Mouse (Mus musculus): Measurements from ENCODE around the gene Sult2b1. TPM values are rescaled to one million over a fixed set of nuclear protein-coding genes. Genes with fewer than 3 reads are reported as not detected.

Gene Sult2b1
- total RNA-seq, 2 experiments from 2014 or later, result 9.7 to 11.5 TPM

DNA sequence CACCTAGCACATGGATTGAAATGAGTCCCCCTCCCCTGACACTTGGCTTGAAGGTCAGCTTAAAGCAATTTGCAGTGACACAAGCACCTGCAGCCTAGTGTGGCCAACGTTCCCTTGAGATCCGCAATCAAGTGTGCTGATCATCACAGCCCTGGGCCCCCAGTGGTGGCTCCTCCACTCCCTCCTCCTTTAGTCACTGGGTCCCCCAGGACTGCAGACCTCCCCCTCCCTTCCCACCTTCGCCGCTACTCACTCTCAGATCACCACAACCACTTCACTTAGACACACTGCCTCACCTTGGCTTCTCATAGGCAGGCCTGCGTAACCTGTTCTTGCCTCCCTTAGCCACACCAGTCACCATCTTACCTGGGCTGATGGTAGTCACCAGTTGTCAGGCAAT is 21.5 kb upstream of the Sult2b1 start:
- DNase-seq (ENCODE audit: extremely low spot score in 1 of 2, low spot score in 2 of 2), result no peak
- intact Hi-C loops (cut with DNase I), result no loop called here

- DNase-seq (ENCODE audit: extremely low spot score in 1 of 2, low spot score in 2 of 2), result no peak
- intact Hi-C loops (cut with DNase I), result no loop called here
Measured at GRCm38 (mm10) chr7:45802551-45802950, 18.1 kb upstream of the Sult2b1 start.

GRCm38 (mm10) chr7:45801348-45801747 is 16.9 kb upstream of the Sult2b1 start:
- intact Hi-C loops (cut with DNase I), result loop anchor here (2.0 kb wide), 1 partner anchor 63 kb away; no protein-coding TSS in a partner anchor
- DNase-seq (ENCODE audit: extremely low spot score in 1 of 2, low spot score in 2 of 2), result peak; percentile 91 to 93

- intact Hi-C loops (cut with DNase I), result loop anchor here (2.0 kb wide), 1 partner anchor 62 kb away; no protein-coding TSS in a partner anchor
- DNase-seq (ENCODE audit: extremely low spot score in 1 of 2, low spot score in 2 of 2), result no peak
Measured at GRCm38 (mm10) chr7:45800546-45801204, 16.2 kb upstream of the Sult2b1 start.

- intact Hi-C loops (cut with DNase I), result loop anchor here (2.0 kb wide), 1 partner anchor 61 kb away; no protein-coding TSS in a partner anchor
- DNase-seq (ENCODE audit: extremely low spot score in 1 of 2, low spot score in 2 of 2), result no peak
Measured at GRCm38 (mm10) chr7:45800001-45800400, 15.5 kb upstream of the Sult2b1 start.

DNA sequence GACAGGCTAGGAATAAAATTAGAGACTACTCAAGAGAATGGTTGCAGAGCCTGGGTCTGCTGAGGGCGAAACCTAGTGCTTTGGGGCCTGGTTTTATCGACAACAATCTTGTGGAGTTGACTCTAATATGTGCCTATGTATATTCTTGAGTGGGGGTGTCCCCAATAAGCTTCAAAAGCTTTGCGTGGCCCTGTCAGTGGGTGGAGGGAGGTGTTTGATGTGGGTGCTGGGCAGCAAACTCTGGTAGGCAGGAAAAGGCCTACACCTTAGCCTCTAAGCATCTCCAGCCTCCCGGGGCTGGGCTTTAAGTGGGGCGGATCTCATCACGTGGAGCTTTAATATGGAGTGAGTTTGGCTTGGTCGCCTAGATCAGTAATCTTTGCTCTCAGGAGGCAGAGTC is 14.5 kb upstream of the Sult2b1 start:
- intact Hi-C loops (cut with DNase I), result no loop called here
- DNase-seq (ENCODE audit: extremely low spot score in 1 of 2, low spot score in 2 of 2), result no peak

DNA sequence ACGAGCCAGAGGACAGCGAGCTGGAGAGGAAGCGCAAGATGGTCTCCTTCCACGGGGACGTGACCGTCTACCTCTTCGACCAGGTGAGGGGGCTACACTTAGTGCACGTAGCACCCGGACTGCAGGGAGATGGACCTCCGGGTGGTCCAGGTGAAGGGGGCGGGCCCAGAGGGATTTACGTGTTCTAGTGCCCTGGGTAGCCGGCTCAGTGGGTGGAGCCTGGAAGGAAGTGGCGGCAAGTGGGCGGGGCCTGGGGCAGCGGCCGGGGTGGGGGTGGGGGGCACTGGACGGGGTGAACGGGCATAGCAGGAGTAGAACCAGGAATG is 14.0 kb upstream of the Sult2b1 start:
- intact Hi-C loops (cut with DNase I), result no loop called here

GRCm38 (mm10) chr7:45797661-45798510 is 13.4 kb upstream of the Sult2b1 start:
- peak in 1 of 2 experiments; percentile 42 for DNase-seq (ENCODE audit: extremely low spot score in 1 of 2, low spot score in 2 of 2)
- intact Hi-C loops (cut with DNase I), result no loop called here

More for the DNA sequence above, 14.0 kb upstream of the Sult2b1 start:
- DNase-seq (ENCODE audit: extremely low spot score in 1 of 2, low spot score in 2 of 2), result peak in 1 of 2 experiments; percentile 52

- DNase-seq (ENCODE audit: extremely low spot score in 1 of 2, low spot score in 2 of 2), result no peak
- intact Hi-C loops (cut with DNase I), result no loop called here
Measured at GRCm38 (mm10) chr7:45796950-45797349, 12.5 kb upstream of the Sult2b1 start.

DNA sequence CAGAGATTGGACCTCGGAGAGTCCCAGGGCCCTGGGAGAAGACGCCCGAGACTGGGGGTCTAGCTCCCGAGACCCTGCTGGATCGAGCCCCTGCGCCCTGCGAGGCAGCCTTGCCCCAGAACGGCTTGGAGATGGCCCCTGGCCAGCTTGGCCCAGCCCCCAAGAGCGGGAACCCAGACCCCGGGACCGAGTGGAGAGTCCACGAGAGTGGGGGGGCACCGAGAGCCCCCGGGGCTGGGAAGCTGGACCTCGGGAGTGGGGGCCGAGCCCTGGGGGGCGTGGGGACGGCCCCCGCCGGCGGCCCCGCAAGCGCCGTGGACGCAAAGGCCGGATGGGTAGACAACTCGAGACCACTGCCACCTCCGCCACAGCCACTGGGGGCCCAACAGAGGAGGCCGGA is 10.5 kb upstream of the Sult2b1 start:
- DNase-seq (ENCODE audit: extremely low spot score in 1 of 2, low spot score in 2 of 2), result no peak
- intact Hi-C loops (cut with DNase I), result no loop called here

- intact Hi-C loops (cut with DNase I), result no loop called here
- DNase-seq (ENCODE audit: extremely low spot score in 1 of 2, low spot score in 2 of 2), result no peak
Measured at GRCm38 (mm10) chr7:45793969-45794585, 9.6 kb upstream of the Sult2b1 start.

GRCm38 (mm10) chr7:45793240-45793639 is 8.8 kb upstream of the Sult2b1 start:
- DNase-seq (ENCODE audit: extremely low spot score in 1 of 2, low spot score in 2 of 2), result no peak
- intact Hi-C loops (cut with DNase I), result no loop called here

GRCm38 (mm10) chr7:45791756-45792490 is 7.5 kb upstream of the Sult2b1 start:
- intact Hi-C loops (cut with DNase I), result no loop called here
- DNase-seq (ENCODE audit: extremely low spot score in 1 of 2, low spot score in 2 of 2), result no peak

- no peak for DNase-seq (ENCODE audit: extremely low spot score in 1 of 2, low spot score in 2 of 2)
- intact Hi-C loops (cut with DNase I), result no loop called here
Measured at GRCm38 (mm10) chr7:45790721-45791120, 6.3 kb upstream of the Sult2b1 start.

GRCm38 (mm10) chr7:45787642-45788041 is 3.2 kb upstream of the Sult2b1 start:
- DNase-seq (ENCODE audit: extremely low spot score in 1 of 2, low spot score in 2 of 2), result no peak
- intact Hi-C loops (cut with DNase I), result no loop called here

DNA sequence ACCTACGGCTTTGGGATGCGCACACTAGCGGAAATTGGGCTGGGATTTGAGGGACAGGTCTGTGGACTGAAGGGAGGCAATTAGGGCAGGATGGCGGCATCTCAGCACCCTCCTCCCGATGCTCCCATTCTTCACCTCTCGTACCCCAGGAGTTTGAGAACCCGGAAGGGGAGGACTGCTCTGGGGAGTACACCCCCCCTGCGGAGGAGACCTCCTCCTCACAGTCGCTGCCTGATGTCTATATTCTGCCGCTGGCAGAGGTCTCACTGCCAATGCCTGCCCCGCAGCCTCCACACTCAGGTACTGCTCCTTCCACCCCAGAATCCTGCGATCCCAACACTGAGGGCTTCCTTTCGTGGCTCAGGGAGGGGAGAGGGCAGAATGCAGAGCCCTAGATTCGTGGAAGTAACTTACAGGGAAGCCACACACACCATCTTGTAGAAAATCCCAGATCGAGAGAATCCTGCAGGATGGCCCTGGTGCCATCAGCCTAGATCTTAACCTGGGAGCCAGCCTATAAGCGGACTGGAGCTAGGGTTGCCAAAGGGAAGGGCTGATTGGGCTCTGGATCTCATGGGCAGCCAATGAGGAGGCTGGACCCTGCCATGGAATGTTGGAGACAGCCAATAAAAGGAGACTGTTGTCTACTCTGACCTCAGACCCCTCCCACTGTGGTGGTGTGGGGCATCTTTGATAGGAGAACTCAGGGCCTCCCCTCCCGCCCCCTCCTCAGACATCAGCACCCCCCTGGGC is 2.4 kb upstream of the Sult2b1 start:
- intact Hi-C loops (cut with DNase I), result no loop called here
- DNase-seq (ENCODE audit: extremely low spot score in 1 of 2, low spot score in 2 of 2), result peak in 1 of 2 experiments; percentile 60

DNA sequence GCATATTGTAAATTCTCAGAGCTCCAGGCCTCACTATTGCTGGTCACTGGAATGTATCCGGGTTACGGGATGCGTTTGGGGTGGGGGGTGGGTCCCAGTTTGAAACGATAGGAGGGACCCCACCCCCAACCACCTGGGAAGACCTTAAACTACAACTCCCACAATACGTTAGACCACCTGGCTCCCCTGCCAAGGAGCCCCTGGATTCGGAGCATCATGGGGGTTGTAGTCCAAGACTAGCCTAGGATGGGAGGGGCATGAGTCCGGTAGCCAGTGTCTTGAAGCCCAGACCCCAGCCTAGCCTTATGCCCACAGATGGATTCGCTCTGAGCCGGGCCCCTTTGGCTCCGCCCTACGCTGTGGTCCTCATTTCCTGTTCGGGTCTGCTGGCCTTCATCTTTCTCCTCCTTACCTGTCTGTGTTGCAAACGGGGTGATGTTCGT is 1.7 kb upstream of the Sult2b1 start:
- intact Hi-C loops (cut with DNase I), result no loop called here
- peak in 1 of 2 experiments; percentile 65 for DNase-seq (ENCODE audit: extremely low spot score in 1 of 2, low spot score in 2 of 2)

DNA sequence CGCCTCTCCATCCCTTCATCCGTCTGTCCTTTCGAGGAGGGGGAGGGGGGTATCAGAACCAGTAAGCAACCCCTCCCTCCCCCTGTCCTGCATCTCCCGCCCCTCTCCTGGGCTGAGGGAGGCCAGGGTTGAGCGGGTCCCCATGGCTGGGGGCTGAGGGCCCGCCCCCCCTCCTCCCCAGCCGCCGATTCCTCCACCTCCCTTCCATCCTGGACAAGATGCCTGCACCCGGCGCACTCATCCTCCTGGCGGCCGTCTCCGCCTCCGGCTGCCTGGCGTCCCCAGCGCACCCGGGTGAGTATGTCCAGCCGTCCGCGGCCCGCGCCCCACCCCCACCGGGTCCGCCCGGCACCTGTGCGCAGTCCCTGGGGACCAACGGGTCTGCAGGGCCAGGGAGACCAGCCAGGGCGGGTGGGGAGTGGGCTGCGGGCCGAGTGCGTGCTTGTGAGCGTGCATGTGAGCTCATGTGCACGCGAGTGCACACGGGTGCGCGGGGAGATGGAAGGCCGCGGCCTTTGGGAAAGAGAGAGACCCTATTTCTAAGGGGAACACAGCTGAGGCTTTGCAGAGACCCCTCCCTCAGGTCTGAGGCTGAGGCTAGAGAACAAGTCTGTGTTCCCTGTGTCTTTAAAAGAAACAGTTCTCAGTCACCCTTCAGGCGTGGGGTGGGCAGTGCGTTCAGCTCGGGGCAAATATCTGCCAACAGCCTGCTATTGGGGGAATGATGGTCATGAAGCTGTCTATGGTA is 1.1 kb upstream of the Sult2b1 start:
- DNase-seq (ENCODE audit: extremely low spot score in 1 of 2, low spot score in 2 of 2), result peak in 1 of 2 experiments; percentile 78
- intact Hi-C loops (cut with DNase I), result no loop called here

All from left cerebral cortex, postnatal 10 days (tissue).